Comparison of ENCODE assay signal across 11 mouse cellular contexts in genomic region chr9:15919373-15920005, GRCm38 (mm10). TPM values are rescaled to one million over a fixed set of nuclear protein-coding genes. Genes with fewer than 3 reads are reported as not detected.
A peak's percentile ranks its signal among the peaks of the same experiment; 100 is the strongest.
DNase-seq lines count a peak whose midpoint lies in the region; ATAC-seq and TF ChIP-seq lines count a peak whose summit lies in the region.
"Had no signal": no experiment of that assay in that cellular context is flagged by ENCODE, and none has a peak within 500 bp of the region (broad histone marks: within the 10 kb centered on the region; RNA-seq: fewer than 3 reads in every experiment).

No protein-coding gene starts in this region.

- H3K4me1 ChIP-seq in cortical plate, adult 2 months (ENCODE audit: control insufficient read depth, insufficient read depth, low read length) = no peaks in the 10 kb centered on the region; the same call in 1 of the 2 replicates
- no peaks in the 10 kb centered on the region for H3K4me1 ChIP-seq in midbrain, embryonic 15.5 days
- H3K4me1 ChIP-seq: heart, embryonic 15.5 days had no signal

- peak; percentile 57; the same call in 1 of the 2 replicates for ATAC-seq in midbrain, embryonic 15.5 days (replicated peaks)

- no peak overlapping the region for H3K27ac ChIP-seq in cortical plate, adult 2 months (ENCODE audit: insufficient read depth, low read length)
- H3K27ac ChIP-seq in midbrain, embryonic 15.5 days = no peak overlapping the region
- H3K27ac ChIP-seq: heart, embryonic 15.5 days had no signal

- peak; percentile 55; the same call in 1 of the 2 replicates for TF ChIP-seq CTCF in cortical plate, adult 2 months (IDR thresholded peaks at IDR 0.05; ENCODE audit: extremely low read depth, insufficient read depth, low read length)

- H3K9me3 ChIP-seq in midbrain, embryonic 15.5 days = no peaks in the 10 kb centered on the region
- H3K9me3 ChIP-seq: heart, embryonic 15.5 days had no signal

- peaks cover 9% of the 10 kb centered on the region; the same call in 1 of the 2 replicates for H3K36me3 ChIP-seq in midbrain, embryonic 15.5 days (replicated peaks)
- H3K36me3 ChIP-seq: heart, embryonic 15.5 days had no signal

- DNase-seq in embryo, embryonic 10 days (ENCODE audit: low spot score) = peak; percentile 24
- no peak for DNase-seq in embryo, embryonic 9.5 days (ENCODE audit: extremely low spot score)
- peak; percentile 11 for DNase-seq in kidney, postnatal 14 days
- no peak for DNase-seq in kidney, adult 8-10 months
- DNase-seq in left cerebral cortex, adult 11 months (ENCODE audit: low spot score) = no peak
- DNase-seq in layer of hippocampus, adult 11-12 months (ENCODE audit: low spot score) = no peak

- WGBS in midbrain, embryonic 15.5 days = 33% methylated on average over 5 of the region's 5 CpGs

- no peak overlapping the region for H3K4me3 ChIP-seq in cortical plate, adult 2 months (ENCODE audit: insufficient read depth, low read length)
- H3K4me3 ChIP-seq in midbrain, embryonic 15.5 days = no peak overlapping the region
- H3K4me3 ChIP-seq: heart, embryonic 15.5 days had no signal

- H3K9ac ChIP-seq in midbrain, embryonic 15.5 days = no peak overlapping the region
- H3K9ac ChIP-seq: heart, embryonic 15.5 days had no signal

- H3K27me3 ChIP-seq in midbrain, embryonic 15.5 days (replicated peaks) = no peaks in the 10 kb centered on the region

- H3K4me2 ChIP-seq in midbrain, embryonic 15.5 days = no peak overlapping the region
- H3K4me2 ChIP-seq: heart, embryonic 15.5 days had no signal

- no peak for TF ChIP-seq POLR2A in cortical plate, adult 2 months (IDR thresholded peaks at IDR 0.05; ENCODE audit: extremely low read depth, insufficient read depth, low read length)

RNA-seq across cellular contexts. Expression of gene Mtnr1b, which starts 45.1 kb away (rescaled TPM):
- not detected in 2 replicates for polyA plus RNA-seq in cortical plate, adult 2 months (2012; rRNA removed)
- polyA plus RNA-seq in midbrain, embryonic 15.5 days (2015; fragmentation: Nextera tagmentation; extraction: Ambion mirVana) = not detected in 2 replicates
- polyA plus RNA-seq: heart, embryonic 15.5 days; liver, adult 2 months; stomach, embryonic 14.5 days had no signal

Comparison
In these comparisons a context has a peak if more than half of its experiments do, and no peak if none do; other contexts are left out.
1. DNase-seq: peak in embryo, embryonic 10 days (single experiment) and kidney, postnatal 14 days (single experiment); none in embryo, embryonic 9.5 days (single experiment), kidney, adult 8-10 months (0 of 2), left cerebral cortex, adult 11 months (single experiment) and layer of hippocampus, adult 11-12 months (single experiment).